Mouse (Mus musculus) midbrain, embryonic 16.5 days (tissue): ENCODE data around the gene Tktl2. TPM values are rescaled to one million over a fixed set of nuclear protein-coding genes. Genes with fewer than 3 reads are reported as not detected.

Experiments used
- ATAC-seq: fragments of 200-750 bp; cut with Nextera tagmentation; 2 replicates; pipeline ENCODE4 v1.8.0; 2017; ENCODE audit warnings: moderate TSS enrichment
- H3K27ac ChIP-seq: fragments of 300-500 bp; sonication (generic); 2 replicates; pipeline ENCODE4 v1.5.1; 2014; ENCODE audit warnings: mild to moderate bottlenecking, low read length, mixed read lengths
- H3K27me3 ChIP-seq: fragments of 300-500 bp; sonication (generic); 2 replicates; pipeline ENCODE4 v1.6.1; 2014; ENCODE audit warnings: low read depth, low read length, mixed read lengths; ENCODE audit not compliant: control insufficient read depth, insufficient read depth
- H3K36me3 ChIP-seq: fragments of 300-500 bp; sonication (generic); 2 replicates; pipeline ENCODE4 v1.6.1; 2014; ENCODE audit warnings: mild to moderate bottlenecking, low read length, moderate library complexity, mixed read lengths; ENCODE audit not compliant: control insufficient read depth, insufficient read depth
- H3K4me1 ChIP-seq: fragments of 300-500 bp; sonication (generic); 2 replicates; pipeline ENCODE4 v1.6.1; 2014; ENCODE audit warnings: mild to moderate bottlenecking, low read length, mixed read lengths; ENCODE audit not compliant: control insufficient read depth, insufficient read depth
- H3K4me2 ChIP-seq: fragments of 300-500 bp; sonication (generic); 2 replicates; pipeline ENCODE4 v1.6.1; 2014; ENCODE audit warnings: mild to moderate bottlenecking, low read length, mixed read lengths
- H3K4me3 ChIP-seq: fragments of 300-500 bp; sonication (generic); 2 replicates; pipeline ENCODE4 v1.5.1; 2014; ENCODE audit warnings: low read depth, mild to moderate bottlenecking, low read length, moderate library complexity, mixed read lengths
- H3K9ac ChIP-seq: fragments of 300-500 bp; sonication (generic); 2 replicates; pipeline ENCODE4 v1.6.1; 2014; ENCODE audit warnings: low read depth, low read length, mixed read lengths
- H3K9me3 ChIP-seq: fragments of 300-500 bp; sonication (generic); replicated peaks from 2 replicates; pipeline ENCODE4 v1.6.1; 2014; ENCODE audit warnings: mild to moderate bottlenecking, low read length, mixed read lengths; ENCODE audit not compliant: control insufficient read depth, poor library complexity, severe bottlenecking
- WGBS: fragments of 180-500 bp; shearing (Covaris S2); extraction: QIAGEN DNeasy Blood & Tissue Kit; methylation state at CpG from one replicate; pipeline ENCODE4 v1.1.7; 2014; 5-methylcytosine and 5-hydroxymethylcytosine counted together
- polyA plus RNA-seq: library from polyadenylated mRNA; unstranded; fragments of >200 nt; fragmentation: Nextera tagmentation; extraction: Ambion mirVana; gene quantifications from 2 replicates; pipeline ENCODE4 v1.2.1, GENCODE M21; 2015

Gene Tktl2
- 0.08 TPM in 1 of 2 replicates, not detected in the other for polyA plus RNA-seq

DNA sequence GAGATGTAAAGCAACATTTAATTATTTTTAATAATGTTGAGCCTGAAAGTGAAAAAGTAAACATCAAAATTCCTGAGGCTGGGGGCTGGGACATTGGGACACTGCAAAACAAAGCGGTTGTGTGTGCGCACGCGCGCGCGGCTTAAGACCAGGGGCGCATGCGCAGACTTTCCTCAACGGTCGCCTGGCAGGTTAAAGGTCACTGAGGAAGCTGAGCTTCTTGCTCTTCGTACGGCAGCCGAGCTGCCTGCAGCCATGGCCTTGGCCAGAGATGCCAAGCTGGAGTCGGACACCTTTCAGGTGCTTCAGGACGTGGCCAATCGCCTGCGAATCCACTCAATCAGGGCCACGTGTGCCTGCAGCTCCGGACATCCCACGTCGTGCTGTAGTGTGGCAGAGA is at the start of gene Tktl2:
Gene Tktl2 (plus strand): TSS at position 220 of the 400 bp plus-strand sequence.
- H3K27me3 ChIP-seq: no peaks in the 10 kb centered on the region
- no peak within 1 kb of the TSS for H3K9ac ChIP-seq
- no peaks in the 10 kb centered on the region; the same call in 1 of the 2 replicates for H3K9me3 ChIP-seq
- WGBS: 95% methylated on average over 22 of the region's 22 CpGs
- H3K36me3 ChIP-seq: no peaks in the 10 kb centered on the region
- H3K4me3 ChIP-seq: no peak within 1 kb of the TSS
- no peak within 1 kb of the TSS for H3K27ac ChIP-seq
- no peak within 1 kb of the TSS for H3K4me2 ChIP-seq
- no peak for ATAC-seq
- H3K4me1 ChIP-seq: no peaks in the 10 kb centered on the region

DNA sequence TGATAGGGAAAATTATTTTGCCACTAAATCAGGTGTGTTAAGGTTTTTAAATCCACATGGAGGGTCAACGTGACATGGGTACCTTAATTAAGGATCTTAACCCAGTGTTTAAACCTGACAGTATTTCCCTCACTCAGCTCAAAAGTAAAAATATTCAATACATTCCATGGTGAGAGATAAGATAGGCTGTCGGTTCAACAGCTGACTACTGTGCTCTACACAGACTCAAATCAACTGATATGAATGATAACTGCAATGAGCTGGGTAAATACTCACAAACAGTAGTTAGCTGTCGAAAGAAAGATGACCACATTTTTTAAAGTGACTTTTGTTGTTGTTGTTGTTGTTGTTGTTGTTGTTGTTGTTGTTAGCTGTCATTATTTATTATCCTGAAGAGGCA is 41.7 kb upstream of the Tktl2 start:
- H3K9me3 ChIP-seq: no peaks in the 10 kb centered on the region
- no peak overlapping the region for H3K4me3 ChIP-seq
- H3K27me3 ChIP-seq: no peaks in the 10 kb centered on the region
- H3K4me2 ChIP-seq: no peak overlapping the region
- no peaks in the 10 kb centered on the region for H3K4me1 ChIP-seq
- H3K27ac ChIP-seq: no peak overlapping the region
- H3K9ac ChIP-seq: no peak overlapping the region
- H3K36me3 ChIP-seq: no peaks in the 10 kb centered on the region
- 89% methylated on average over 3 of the region's 3 CpGs for WGBS
- ATAC-seq: no peak

GRCm38 (mm10) chr8:66476880-66477279 is 34.7 kb upstream of the Tktl2 start:
- Histone ChIP-seq H3K9ac (no peak overlapping the region), H3K4me3 (no peak overlapping the region), H3K9me3 (no peaks in the 10 kb centered on the region), H3K4me2 (no peak overlapping the region), H3K27me3 (no peaks in the 10 kb centered on the region), H3K27ac (no peak overlapping the region), H3K36me3 (peaks cover 29% of the 10 kb centered on the region), H3K4me1 (no peaks in the 10 kb centered on the region)
- ATAC-seq: no peak
- WGBS: 95% methylated on average over 3 of the region's 3 CpGs

DNA sequence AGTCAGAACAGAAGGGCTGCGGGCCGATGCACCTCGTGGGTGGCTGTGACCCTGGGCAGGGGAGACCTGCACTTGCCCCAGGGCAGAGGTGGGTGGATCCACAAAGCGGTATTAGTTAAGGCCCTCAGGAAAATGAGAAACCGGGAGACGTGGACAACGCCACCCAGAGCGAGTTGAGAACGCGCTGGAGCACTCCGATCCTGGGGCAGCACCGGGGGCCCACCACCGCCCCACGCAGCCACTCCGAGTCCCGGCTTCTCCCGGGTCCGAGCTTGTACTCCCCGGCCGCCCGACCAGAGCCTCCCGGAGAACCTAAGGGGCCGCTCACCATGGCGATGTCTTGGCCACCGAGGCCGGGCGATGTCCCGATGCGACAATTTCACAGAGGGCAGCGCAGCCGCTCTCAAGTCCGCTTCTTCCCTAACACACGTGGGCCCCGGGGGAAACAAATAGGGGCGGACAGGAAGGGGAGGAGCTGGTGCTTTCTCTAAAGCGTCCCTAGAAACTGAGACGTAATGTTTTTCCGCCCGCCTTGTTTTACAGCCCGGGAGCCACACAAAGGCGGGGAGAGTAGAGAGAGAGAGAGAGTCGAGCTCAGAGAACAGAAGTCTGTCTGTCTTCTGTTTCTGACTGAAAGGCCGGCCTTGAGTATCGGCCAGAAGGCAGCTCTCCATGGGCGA is 25.3 kb upstream of the Tktl2 start, which contains the start of gene Tma16:
Gene Tma16 (minus strand): TSS at position 447 of the 680 bp plus-strand sequence.
- Histone ChIP-seq H3K4me3 (peak within 1 kb of the TSS; percentile 95), H3K27me3 (no peaks in the 10 kb centered on the region), H3K9me3 (no peaks in the 10 kb centered on the region), H3K27ac (peak within 1 kb of the TSS; percentile 82), H3K36me3 (peaks cover 4% of the 10 kb centered on the region; the same call in 1 of the 2 replicates), H3K9ac (peak within 1 kb of the TSS; percentile 87), H3K4me1 (peaks cover 11% of the 10 kb centered on the region), H3K4me2 (peak within 1 kb of the TSS; percentile 82)
- WGBS: under 1% methylated on average over 45 of the region's 45 CpGs
- peak; percentile 98 for ATAC-seq

DNA sequence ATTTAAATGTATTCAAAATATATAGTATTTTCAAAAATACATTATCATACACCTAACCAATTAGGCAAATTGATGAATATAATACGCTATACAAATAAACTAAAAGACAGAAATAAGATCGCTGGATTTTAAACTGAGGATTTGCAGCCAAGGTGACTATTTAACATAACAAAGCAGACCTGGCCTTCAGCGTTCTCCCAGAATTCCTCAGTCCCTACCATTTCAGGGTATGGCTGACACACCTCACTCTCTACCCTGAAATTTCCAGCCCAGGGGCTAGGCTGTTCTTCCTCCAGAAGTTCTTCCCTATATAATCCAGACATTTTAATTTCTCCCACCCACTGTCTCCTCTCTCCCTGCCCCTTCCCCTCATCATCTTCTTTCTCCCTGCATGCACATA is 23.0 kb upstream of the Tktl2 start:
- H3K4me3 ChIP-seq: no peak overlapping the region
- no peaks in the 10 kb centered on the region for H3K9me3 ChIP-seq
- no peaks in the 10 kb centered on the region; the same call in 1 of the 2 replicates for H3K36me3 ChIP-seq
- H3K27ac ChIP-seq: no peak overlapping the region
- H3K4me1 ChIP-seq: peaks cover 11% of the 10 kb centered on the region
- no peak overlapping the region for H3K4me2 ChIP-seq
- H3K9ac ChIP-seq: no peak overlapping the region
- no peak for ATAC-seq
- H3K27me3 ChIP-seq: no peaks in the 10 kb centered on the region
- 50% methylated on average over 3 of the region's 3 CpGs for WGBS

DNA sequence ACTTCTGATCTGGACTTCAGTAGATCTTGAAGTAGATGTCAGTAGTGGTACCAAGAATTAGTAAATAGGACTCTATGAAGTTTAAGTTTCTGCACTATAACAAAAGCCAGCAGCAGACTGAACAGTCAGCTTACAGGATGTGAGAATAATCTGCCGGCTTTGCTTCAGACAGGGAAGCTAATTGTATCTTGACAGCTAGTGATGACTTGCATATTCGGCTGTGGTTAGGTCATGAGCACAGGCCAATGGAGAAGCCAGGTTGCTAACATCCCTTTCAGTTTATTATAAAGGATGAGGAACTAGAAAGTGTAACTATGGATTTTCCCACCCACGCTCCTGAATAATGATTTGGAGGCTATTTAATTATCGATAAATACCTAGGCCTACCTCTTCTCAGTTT is 20.9 kb upstream of the Tktl2 start:
- Histone ChIP-seq H3K9me3 (no peaks in the 10 kb centered on the region), H3K4me1 (0 out of 2 replicates have a peak, but pooled peaks cover under 1% of the 10 kb centered on the region), H3K9ac (no peak overlapping the region), H3K4me3 (no peak overlapping the region), H3K27ac (no peak overlapping the region), H3K36me3 (no peaks in the 10 kb centered on the region), H3K4me2 (no peak overlapping the region), H3K27me3 (no peaks in the 10 kb centered on the region)
- ATAC-seq: no peak
- WGBS: 78% methylated on average over 4 of the region's 4 CpGs

- Histone ChIP-seq H3K4me3 (no peak overlapping the region), H3K4me1 (no peaks in the 10 kb centered on the region), H3K36me3 (no peaks in the 10 kb centered on the region), H3K27me3 (no peaks in the 10 kb centered on the region), H3K9me3 (no peaks in the 10 kb centered on the region), H3K4me2 (no peak overlapping the region), H3K27ac (no peak overlapping the region), H3K9ac (no peak overlapping the region)
- ATAC-seq: no peak
- 71% methylated on average over 2 of the region's 2 CpGs for WGBS
Observed at GRCm38 (mm10) chr8:66494496-66494895, 17.1 kb upstream of the Tktl2 start.

DNA sequence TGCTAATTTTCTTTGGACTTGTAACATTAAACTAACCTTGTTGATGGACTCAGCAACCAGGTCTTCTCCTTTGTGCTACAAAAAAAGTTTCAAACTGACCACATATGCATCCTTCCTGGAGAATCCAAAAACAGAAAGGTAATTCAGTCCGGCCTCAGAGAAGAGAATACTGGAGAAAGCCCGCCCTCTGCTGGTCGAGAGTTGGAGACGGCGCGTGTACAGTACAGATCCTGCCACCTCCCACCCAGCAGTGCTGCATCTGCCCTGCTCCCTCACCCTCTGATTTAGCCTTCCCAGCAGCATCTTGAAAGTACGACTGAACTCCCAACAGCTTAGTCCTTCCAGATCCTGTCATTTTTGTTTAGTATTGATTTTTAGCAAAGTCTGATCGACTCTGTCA is 15.8 kb upstream of the Tktl2 start:
- Histone ChIP-seq H3K4me3 (no peak overlapping the region), H3K4me2 (no peak overlapping the region), H3K9me3 (no peaks in the 10 kb centered on the region), H3K27me3 (no peaks in the 10 kb centered on the region), H3K4me1 (no peaks in the 10 kb centered on the region), H3K9ac (no peak overlapping the region), H3K36me3 (no peaks in the 10 kb centered on the region), H3K27ac (no peak overlapping the region)
- ATAC-seq: peak; percentile 94
- 10% methylated on average over 8 of the region's 8 CpGs for WGBS

DNA sequence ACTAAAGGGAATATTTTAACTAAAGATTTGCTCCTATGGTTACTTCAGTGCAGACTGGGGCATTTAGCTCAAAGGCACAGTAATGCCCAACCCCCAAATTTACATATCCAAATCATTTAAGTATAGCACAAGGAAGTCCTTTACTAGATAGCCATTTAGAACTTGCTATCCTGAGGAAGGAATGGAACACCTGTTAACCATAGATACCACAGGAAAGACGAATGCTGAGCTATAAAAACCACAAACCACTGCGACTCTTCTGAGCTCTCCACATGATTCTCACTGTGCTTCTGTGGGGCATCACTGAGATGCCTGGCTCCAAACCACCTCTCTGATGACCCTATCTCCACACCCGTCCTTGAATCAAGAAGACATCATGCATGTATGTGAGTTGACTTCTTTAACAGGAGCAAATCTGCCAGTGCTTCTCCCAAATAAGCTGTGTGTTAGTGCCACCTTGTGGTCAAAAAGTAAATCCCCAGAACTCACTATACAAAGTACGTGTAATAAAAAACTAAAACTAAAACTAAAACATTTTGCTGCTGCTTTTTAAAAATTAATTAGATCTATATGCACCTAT is 14.5 kb upstream of the Tktl2 start:
- Histone ChIP-seq H3K27me3 (no peaks in the 10 kb centered on the region), H3K4me2 (no peak overlapping the region), H3K9me3 (no peaks in the 10 kb centered on the region), H3K27ac (no peak overlapping the region), H3K36me3 (no peaks in the 10 kb centered on the region), H3K4me1 (no peaks in the 10 kb centered on the region), H3K9ac (no peak overlapping the region), H3K4me3 (no peak overlapping the region)
- ATAC-seq: peak; percentile 59
- 37% methylated on average over 4 of the region's 4 CpGs for WGBS
